Mouse (Mus musculus) leukemia stem cell, adult 10-12 weeks (primary cell): ENCODE measurements around the gene Fasn. TPM values are rescaled to one million over a fixed set of nuclear protein-coding genes. Genes with fewer than 3 reads are reported as not detected.

Experiments
- polyA plus RNA-seq: library from polyadenylated mRNA; stranded (reverse); fragments of >175 nt; gene quantifications from 2 replicates; pipeline ENCODE4 v1.2.3, GENCODE M21; 2012; ENCODE audit warnings: low replicate concordance

Fasn gene
- polyA plus RNA-seq = 69.7 and 289 TPM in 2 replicates

DNA sequence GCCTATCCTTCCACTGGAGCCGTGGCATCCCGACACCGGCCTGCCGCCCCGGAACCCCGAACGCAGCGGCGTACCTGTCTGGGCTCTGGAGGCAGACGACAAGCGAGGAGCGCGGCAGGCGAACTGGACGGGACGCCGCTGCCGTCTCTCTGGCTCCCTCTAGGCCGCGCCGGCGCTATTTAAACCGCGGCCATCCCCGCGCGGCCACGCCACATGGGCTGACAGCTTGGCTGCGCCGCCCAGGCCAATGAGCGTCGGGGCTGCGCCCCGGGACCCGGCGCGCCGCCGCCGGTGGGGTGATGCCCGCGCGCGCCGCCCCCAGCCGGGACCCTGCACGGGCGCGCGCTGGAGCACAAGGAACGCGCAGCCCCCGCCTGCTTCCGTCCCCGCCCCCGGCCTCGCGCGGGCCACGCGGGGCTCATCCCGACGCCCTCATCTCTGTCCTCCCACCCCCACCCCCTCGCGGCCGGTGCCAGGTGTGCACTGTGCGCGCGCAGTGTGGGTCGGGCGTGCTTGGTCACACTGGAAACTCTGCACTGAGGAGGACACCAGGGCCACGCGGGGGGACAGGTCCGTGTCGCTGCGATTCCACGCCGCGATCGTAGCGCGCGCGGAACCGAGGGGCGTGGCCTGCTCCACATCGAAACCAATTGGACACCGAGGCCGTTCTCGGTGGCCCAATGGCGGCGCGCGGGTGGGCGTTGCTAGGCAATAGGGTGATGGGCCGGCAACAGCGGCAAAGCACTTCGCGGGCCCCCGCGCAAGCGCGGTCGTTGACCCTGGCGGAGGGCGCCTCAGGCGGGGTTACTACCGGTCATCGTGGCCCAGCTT is at the start of gene Fasn:
Fasn (minus strand) TSS at position 592 of the 831 bp plus-strand sequence.

DNA sequence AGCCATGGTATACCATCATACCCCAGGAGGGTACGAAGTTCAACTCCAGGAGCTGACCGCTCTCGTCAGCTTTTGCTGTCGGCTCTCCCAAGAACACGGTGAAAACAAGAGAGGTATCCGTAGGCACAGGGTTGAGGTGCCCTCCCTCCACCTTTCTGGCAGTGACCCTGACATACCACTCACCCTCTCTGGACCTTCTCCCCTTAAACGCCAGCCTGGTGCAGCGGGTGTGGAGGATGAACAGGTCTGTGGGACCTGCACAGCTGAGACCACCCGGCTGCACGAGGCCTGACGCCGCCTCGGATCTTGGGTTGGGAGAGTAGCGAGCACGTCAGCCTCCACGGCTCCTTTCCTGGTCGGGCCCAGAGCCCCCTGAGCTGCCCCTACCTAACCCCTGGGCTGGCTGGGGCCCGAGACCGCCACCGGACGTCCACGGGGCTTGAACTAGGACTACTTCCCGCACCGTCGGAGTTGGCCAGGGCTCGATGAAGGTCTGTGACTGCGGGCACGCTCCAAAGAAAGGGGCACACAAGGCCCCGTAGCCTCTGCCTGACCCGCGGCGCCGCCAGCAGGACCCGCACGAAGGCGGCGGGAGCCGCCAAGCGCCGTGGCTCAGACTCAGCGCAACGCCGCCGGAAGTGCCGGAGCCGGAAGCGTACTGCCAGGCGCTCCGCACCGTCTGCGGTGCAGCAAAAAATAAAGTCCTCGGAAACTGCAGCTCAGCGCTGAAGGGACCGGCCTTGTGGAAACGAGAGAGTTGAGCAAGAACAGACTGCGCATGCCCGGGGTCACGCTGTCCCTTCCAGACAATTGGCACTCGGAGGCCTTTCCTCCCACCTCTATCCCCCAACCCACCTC is 28.4 kb downstream of the Fasn start, which contains the start of gene Dus1l:
Dus1l (minus strand) TSS at position 648 of the 858 bp plus-strand sequence.

DNA sequence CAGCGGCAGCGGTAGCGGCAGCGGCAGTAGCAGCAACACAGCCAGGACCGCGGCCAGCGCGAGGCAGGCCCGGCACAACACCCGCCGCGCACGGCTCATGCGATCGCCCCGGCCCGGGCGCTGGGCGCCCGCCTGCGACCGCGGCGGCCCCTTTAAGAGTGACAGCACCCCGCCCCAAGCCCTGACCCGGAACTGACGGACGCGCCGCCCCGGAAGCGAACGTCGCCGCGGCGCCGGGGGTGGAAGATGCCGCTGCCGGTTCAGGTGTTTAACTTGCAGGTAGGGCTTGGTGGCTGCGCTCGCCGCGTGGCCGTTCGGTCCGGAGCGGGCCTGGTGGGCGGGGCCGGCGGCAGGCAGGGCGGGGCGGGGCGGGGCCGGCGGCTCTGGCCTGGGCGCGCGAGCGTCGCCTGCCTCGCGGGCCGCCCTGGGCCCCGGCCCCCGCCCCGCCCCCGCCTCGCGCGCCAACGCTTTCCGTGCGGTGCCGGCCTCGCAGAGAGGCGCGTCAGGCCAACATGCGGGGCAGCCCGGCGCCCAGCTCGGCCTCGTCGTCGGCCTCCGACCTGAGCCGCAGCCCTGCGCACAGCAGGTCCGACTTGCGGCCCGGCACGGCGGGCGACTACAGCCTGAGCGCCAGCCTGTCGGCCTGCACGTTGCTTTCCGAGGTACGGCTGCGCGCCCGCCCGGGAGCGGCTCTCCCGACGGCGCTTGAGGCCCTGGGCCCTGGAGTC is 40.1 kb downstream of the Fasn start, which contains the start of the genes Rfng and Gps1:
Rfng (minus strand) TSS at position 144 of the 728 bp plus-strand sequence.
Gps1 (plus strand) TSS at position 209 of the 728 bp plus-strand sequence.

DNA sequence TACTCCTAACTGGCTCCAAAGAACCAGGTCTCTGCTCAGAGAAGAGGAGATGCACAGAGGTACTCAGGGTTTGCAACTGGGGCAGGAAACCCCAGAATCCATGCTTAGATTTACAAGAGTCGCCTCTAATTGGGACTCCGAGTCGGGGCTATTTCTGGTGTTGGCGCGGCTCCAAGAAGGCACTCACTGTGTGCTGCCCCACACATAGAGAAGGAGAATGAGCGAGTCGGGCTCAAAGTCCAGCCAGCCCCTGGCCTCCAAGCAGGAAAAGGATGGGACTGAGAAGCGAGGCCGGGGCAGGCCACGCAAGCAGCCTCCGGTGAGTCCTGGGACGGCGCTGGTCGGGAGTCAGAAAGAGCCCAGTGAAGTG is 61.7 kb downstream of the Fasn start, which contains the start of gene Hmga1b:
Hmga1b (plus strand) TSS at position 123 of the 370 bp plus-strand sequence.

Other genes starting within 250 kb of the Fasn start
- 596 and 1,231 TPM in 2 replicates for gene Arhgdia, start 242.9 kb downstream of the Fasn start, polyA plus RNA-seq
- gene Alyref, start 226.2 kb downstream of the Fasn start, polyA plus RNA-seq = 192 and 295 TPM in 2 replicates
- gene Anapc11, start 226.1 kb downstream of the Fasn start, polyA plus RNA-seq = 39.8 and 162 TPM in 2 replicates
- gene Npb, start 216.1 kb downstream of the Fasn start, polyA plus RNA-seq = 2.4 and 7.0 TPM in 2 replicates
- 56.6 and 107 TPM in 2 replicates for gene Pcyt2, start 206.6 kb downstream of the Fasn start, polyA plus RNA-seq
- 147 and 228 TPM in 2 replicates for gene Sirt7, start 199.3 kb downstream of the Fasn start, polyA plus RNA-seq
- gene Mafg, start 190.9 kb downstream of the Fasn start, polyA plus RNA-seq = 103 and 176 TPM in 2 replicates
- gene Pycr1, start 180.8 kb downstream of the Fasn start, polyA plus RNA-seq = 2.3 and 2.7 TPM in 2 replicates
- gene Myadml2, start 176.4 kb downstream of the Fasn start, polyA plus RNA-seq = not detected in 2 replicates
- gene Notum, start 163.4 kb downstream of the Fasn start, polyA plus RNA-seq = 0.28 and 0.48 TPM in 2 replicates
- 168 and 366 TPM in 2 replicates for gene Aspscr1, start 151.6 kb downstream of the Fasn start, polyA plus RNA-seq
- 33.5 and 180 TPM in 2 replicates for gene Cenpx, start 110.8 kb downstream of the Fasn start, polyA plus RNA-seq
- 29.3 and 37.4 TPM in 2 replicates for gene Lrrc45, start 110.6 kb downstream of the Fasn start, polyA plus RNA-seq
- 3.6 and 5.3 TPM in 2 replicates for gene Rac3, start 103.1 kb downstream of the Fasn start, polyA plus RNA-seq
- 8.7 and 44.1 TPM in 2 replicates for gene Dcxr, start 97.3 kb downstream of the Fasn start, polyA plus RNA-seq
- gene Cbr2, start 92.4 kb downstream of the Fasn start, polyA plus RNA-seq = 2.4 and 4.0 TPM in 2 replicates
- 269 and 1,219 TPM in 2 replicates for gene Hmga1b, start 61.8 kb downstream of the Fasn start, polyA plus RNA-seq
- 41.1 and 90.1 TPM in 2 replicates for gene Rfng, start 40.3 kb downstream of the Fasn start, polyA plus RNA-seq
- gene Gps1, start 40.3 kb downstream of the Fasn start, polyA plus RNA-seq = 35.0 and 37.0 TPM in 2 replicates
- 123 and 193 TPM in 2 replicates for gene Dus1l, start 28.1 kb downstream of the Fasn start, polyA plus RNA-seq
- gene Ccdc57, start 108.3 kb upstream of the Fasn start, polyA plus RNA-seq = 2.0 and 2.1 TPM in 2 replicates
- gene Slc16a3, start 123.9 kb upstream of the Fasn start, polyA plus RNA-seq = 10.6 and 15.1 TPM in 2 replicates
- gene Csnk1d, start 166.8 kb upstream of the Fasn start, polyA plus RNA-seq = 102 and 115 TPM in 2 replicates
- gene Cd7, start 214.9 kb upstream of the Fasn start, polyA plus RNA-seq = 3.7 and 14.9 TPM in 2 replicates
- gene Sectm1b, start 239.0 kb upstream of the Fasn start, polyA plus RNA-seq = not detected in 2 replicates